Mouse (Mus musculus) bone marrow macrophage, adult 2 months (primary cell): Measurements from ENCODE around the gene Myoz1. TPM values are rescaled to one million over a fixed set of nuclear protein-coding genes. Genes with fewer than 3 reads are reported as not detected.

ENCODE experiments used
- H3K27ac ChIP-seq: 2 replicates; pipeline ENCODE4 v1.5.1; 2012; ENCODE audit warnings: low read depth, low read length; ENCODE audit not compliant: insufficient read depth
- H3K4me1 ChIP-seq: 2 replicates; pipeline ENCODE4 v1.6.1; 2012; ENCODE audit warnings: low read length; ENCODE audit not compliant: control insufficient read depth, insufficient read depth
- H3K4me3 ChIP-seq: 2 replicates; pipeline ENCODE4 v1.5.1; 2012; ENCODE audit warnings: mild to moderate bottlenecking, low read length, moderate library complexity; ENCODE audit not compliant: insufficient read depth
- CTCF ChIP-seq: IDR thresholded peaks from 2 replicates; pipeline ENCODE4 v1.5.1; 2012; ENCODE audit warnings: low read depth, mild to moderate bottlenecking, low read length, moderate library complexity
- POLR2A ChIP-seq: IDR thresholded peaks from 2 replicates; pipeline ENCODE4 v1.6.1; 2012; ENCODE audit warnings: mild to moderate bottlenecking, low read depth, low read length, borderline replicate concordance
- polyA plus RNA-seq: library from polyadenylated mRNA; stranded (reverse); fragments of >200 nt; gene quantifications from 2 replicates; pipeline ENCODE4 v1.2.4, GENCODE M21; 2012; ENCODE audit not compliant: missing spikeins, insufficient read depth, insufficient read length

Myoz1 gene
- polyA plus RNA-seq, 1 experiment: 5.1 TPM

- H3K27ac ChIP-seq: no peak overlapping the region
These were observed 4.7 kb upstream of the Myoz1 start for GRCm38 (mm10) chr14:20660827-20661660.

GRCm38 (mm10) chr14:20659687-20660086, 3.3 kb upstream of the Myoz1 start:
- TF ChIP-seq POLR2A: no peak
- no peak for TF ChIP-seq CTCF
- H3K4me3 ChIP-seq: no peak overlapping the region
- H3K27ac ChIP-seq: no peak overlapping the region
- H3K4me1 ChIP-seq: peaks cover 20% of the 10 kb centered on the region

More at GRCm38 (mm10) chr14:20660827-20661660, 4.7 kb upstream of the Myoz1 start:
- peak; percentile 43 for TF ChIP-seq CTCF
- TF ChIP-seq POLR2A: no peak
- peaks cover 8% of the 10 kb centered on the region for H3K4me1 ChIP-seq
- H3K4me3 ChIP-seq: peak overlapping the region; percentile 62

- peaks cover 26% of the 10 kb centered on the region for H3K4me1 ChIP-seq
These were observed 2.6 kb upstream of the Myoz1 start for GRCm38 (mm10) chr14:20658902-20659301.

GRCm38 (mm10) chr14:20658326-20658725, 2.0 kb upstream of the Myoz1 start:
- H3K4me3 ChIP-seq: no peak overlapping the region
- TF ChIP-seq POLR2A: no peak
- no peak for TF ChIP-seq CTCF
- no peak overlapping the region for H3K27ac ChIP-seq

More at GRCm38 (mm10) chr14:20658902-20659301, 2.6 kb upstream of the Myoz1 start:
- TF ChIP-seq POLR2A (no peak), CTCF (no peak)
- Histone ChIP-seq H3K4me3 (no peak overlapping the region), H3K27ac (no peak overlapping the region)

GRCm38 (mm10) chr14:20655731-20656130, 609 bp downstream of the Myoz1 start:
- H3K27ac ChIP-seq: peak overlapping the region; percentile 92
- no peak for TF ChIP-seq CTCF
- TF ChIP-seq POLR2A: no peak
- peaks cover 39% of the 10 kb centered on the region for H3K4me1 ChIP-seq
- H3K4me3 ChIP-seq: no peak overlapping the region

More at GRCm38 (mm10) chr14:20658326-20658725, 2.0 kb upstream of the Myoz1 start:
- H3K4me1 ChIP-seq: peaks cover 31% of the 10 kb centered on the region

GRCm38 (mm10) chr14:20654690-20655421, 1.5 kb downstream of the Myoz1 start:
- Histone ChIP-seq H3K4me1 (peaks cover 37% of the 10 kb centered on the region), H3K27ac (peak overlapping the region; percentile 92), H3K4me3 (no peak overlapping the region)
- TF ChIP-seq POLR2A (no peak), CTCF (no peak)

GRCm38 (mm10) chr14:20651722-20652256, 4.6 kb downstream of the Myoz1 start:
- no peak overlapping the region for H3K4me3 ChIP-seq
- H3K27ac ChIP-seq: no peak overlapping the region
- TF ChIP-seq CTCF (no peak), POLR2A (no peak)
- peaks cover 37% of the 10 kb centered on the region for H3K4me1 ChIP-seq

GRCm38 (mm10) chr14:20651000-20651399, 5.3 kb downstream of the Myoz1 start:
- H3K4me3 ChIP-seq: no peak overlapping the region
- H3K27ac ChIP-seq: no peak overlapping the region
- H3K4me1 ChIP-seq: peaks cover 32% of the 10 kb centered on the region
- TF ChIP-seq CTCF (no peak), POLR2A (no peak)

- Histone ChIP-seq H3K27ac (no peak overlapping the region), H3K4me3 (no peak overlapping the region), H3K4me1 (peaks cover 3% of the 10 kb centered on the region)
- no peak for TF ChIP-seq POLR2A
- no peak for TF ChIP-seq CTCF
These were observed 10.0 kb downstream of the Myoz1 start for GRCm38 (mm10) chr14:20646381-20646780.
